ENCODE assay signal across 13 mouse cellular contexts in the genomic region with DNA sequence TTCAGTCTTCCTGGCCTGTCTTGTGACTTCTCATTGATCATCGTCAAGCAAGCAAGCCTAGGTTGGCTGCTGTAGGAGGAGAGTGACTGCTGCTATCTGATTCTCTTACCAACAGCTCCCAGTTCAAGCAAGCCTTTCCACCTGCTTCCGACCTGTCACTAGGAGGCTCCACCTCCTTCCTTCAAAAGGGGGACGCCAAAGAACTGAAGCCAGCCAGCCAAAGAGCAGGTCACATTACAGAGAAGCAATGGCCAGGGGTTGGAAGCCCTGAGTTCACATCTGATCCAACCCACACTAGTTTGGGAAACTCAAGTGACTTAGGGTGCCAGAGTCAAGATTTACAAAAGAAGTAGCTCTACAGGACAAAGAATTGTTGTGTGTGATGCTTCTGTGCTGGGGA.
"Had no signal": no experiment of that assay in that cellular context is flagged by ENCODE, and none has a peak within 500 bp of the region (broad histone marks: within the 10 kb centered on the region; RNA-seq: fewer than 3 reads in every experiment).

No protein-coding gene starts in this region.

- H3K4me3 ChIP-seq: left cerebral cortex, adult 2 months; limb, embryonic 10.5 days; megakaryocyte, embryonic 14.5 days; midbrain, embryonic 12.5 days; stomach, embryonic 15.5 days had no signal

- H3K9ac ChIP-seq: midbrain, embryonic 12.5 days; stomach, embryonic 15.5 days had no signal

- H3K27ac ChIP-seq: left cerebral cortex, adult 2 months; limb, embryonic 10.5 days; macrophage; midbrain, embryonic 12.5 days; stomach, embryonic 15.5 days had no signal

- H3K4me2 ChIP-seq: liver, embryonic 11.5 days; midbrain, embryonic 12.5 days; stomach, embryonic 15.5 days had no signal

- H3K36me3 ChIP-seq: limb, embryonic 10.5 days; midbrain, embryonic 12.5 days; stomach, embryonic 15.5 days had no signal

- H3K4me1 ChIP-seq: megakaryocyte, embryonic 14.5 days; stomach, embryonic 15.5 days had no signal

- H3K9me3 ChIP-seq: limb, embryonic 10.5 days; midbrain, embryonic 12.5 days; stomach, embryonic 15.5 days had no signal

- H3K27me3 ChIP-seq: megakaryocyte, embryonic 14.5 days; midbrain, embryonic 12.5 days; stomach, embryonic 15.5 days had no signal

- ATAC-seq: intestine, embryonic 16.5 days; midbrain, embryonic 16.5 days had no signal

- DNase-seq: kidney, postnatal 25 days; lung, postnatal 14 days; right cerebral cortex, postnatal 14 days; thymus, postnatal 4 days had no signal
